Mouse (Mus musculus) liver, embryonic 12.5 days (tissue): ENCODE measurements around the gene Gm16442. TPM values are rescaled to one million over a fixed set of nuclear protein-coding genes. Genes with fewer than 3 reads are reported as not detected.
"Not testable (repeated sequence)": the region's sequence is repeated elsewhere in the genome, so short reads cannot be mapped to it uniquely, and the experiment has no call there.

Source experiments
- ATAC-seq: fragments of 200-750 bp; cut with Nextera tagmentation; 2 replicates; pipeline ENCODE4 v1.8.0; 2017; ENCODE audit warnings: moderate number of reproducible peaks, mild to moderate bottlenecking, moderate library complexity
- H3K27ac ChIP-seq: fragments of 300-500 bp; sonication (generic); 2 replicates; pipeline ENCODE4 v1.5.1; 2016; ENCODE audit warnings: mild to moderate bottlenecking
- H3K27me3 ChIP-seq: fragments of 300-500 bp; sonication (generic); replicated peaks from 2 replicates; pipeline ENCODE4 v1.6.1; 2016; ENCODE audit warnings: mild to moderate bottlenecking, moderate library complexity
- H3K36me3 ChIP-seq: fragments of 300-500 bp; sonication (generic); 2 replicates; pipeline ENCODE4 v1.6.1; 2016; ENCODE audit warnings: mild to moderate bottlenecking, moderate library complexity
- H3K4me1 ChIP-seq: fragments of 300-500 bp; sonication (generic); 2 replicates; pipeline ENCODE4 v1.6.1; 2016
- H3K4me2 ChIP-seq: fragments of 300-500 bp; sonication (generic); 2 replicates; pipeline ENCODE4 v1.6.1; 2016; ENCODE audit warnings: mild to moderate bottlenecking, moderate library complexity
- H3K4me3 ChIP-seq: fragments of 300-500 bp; sonication (generic); 2 replicates; pipeline ENCODE4 v1.5.1; 2016; ENCODE audit warnings: mild to moderate bottlenecking, moderate library complexity
- H3K9ac ChIP-seq: fragments of 300-500 bp; sonication (generic); 2 replicates; pipeline ENCODE4 v1.6.1; 2016; ENCODE audit warnings: mild to moderate bottlenecking, moderate library complexity
- H3K9me3 ChIP-seq: fragments of 300-500 bp; sonication (generic); replicated peaks from 2 replicates; pipeline ENCODE4 v1.6.1; 2016; ENCODE audit warnings: mild to moderate bottlenecking, moderate library complexity
- WGBS: fragments of 180-500 bp; shearing (Covaris S2); methylation state at CpG from one replicate; pipeline ENCODE4 v1.1.7; 2016; ENCODE audit not compliant: insufficient replicate concordance; 5-methylcytosine and 5-hydroxymethylcytosine counted together
- polyA plus RNA-seq: library from polyadenylated mRNA; unstranded; fragments of >200 nt; fragmentation: Nextera tagmentation; extraction: Ambion mirVana; gene quantifications from 2 replicates; pipeline ENCODE4 v1.2.1, GENCODE M21; 2016

The Gm16442 gene
- polyA plus RNA-seq = not detected in 2 replicates

GRCm38 (mm10) chr7:20122479-20122878 is at the start of gene Gm16442:
Gene Gm16442, minus strand, starts transcription at chr7:20122579.
- H3K9ac ChIP-seq, H3K4me3 ChIP-seq, H3K27ac ChIP-seq, H3K36me3 ChIP-seq, H3K4me1 ChIP-seq, ATAC-seq, H3K27me3 ChIP-seq, H3K9me3 ChIP-seq, H3K4me2 ChIP-seq: not testable (repeated sequence)
- no CpG with 5 or more reads among the region's 2 CpGs for WGBS

GRCm38 (mm10) chr7:20168277-20168676 is 45.9 kb upstream of the Gm16442 start, which contains the start of gene Vmn1r94:
Gene Vmn1r94, minus strand, starts transcription at chr7:20168377.
- H3K4me1 ChIP-seq, ATAC-seq, H3K27ac ChIP-seq, H3K4me3 ChIP-seq, H3K36me3 ChIP-seq, H3K27me3 ChIP-seq, H3K9ac ChIP-seq, H3K4me2 ChIP-seq, H3K9me3 ChIP-seq: not testable (repeated sequence)
- WGBS = no CpG with 5 or more reads among the region's 3 CpGs

GRCm38 (mm10) chr7:20138988-20139387 is 16.6 kb upstream of the Gm16442 start, which contains the start of gene Vmn1r93:
Gene Vmn1r93, minus strand, starts transcription at chr7:20139088.
- ATAC-seq, H3K36me3 ChIP-seq, H3K4me3 ChIP-seq, H3K9ac ChIP-seq, H3K27ac ChIP-seq, H3K9me3 ChIP-seq, H3K27me3 ChIP-seq, H3K4me2 ChIP-seq, H3K4me1 ChIP-seq: not testable (repeated sequence)
- no CpG with 5 or more reads among the region's 5 CpGs for WGBS

- ATAC-seq = not testable (repeated sequence)
- 60% methylated on average over 5 of the region's 5 CpGs for WGBS
Measured at GRCm38 (mm10) chr7:20099380-20099779, 23.0 kb downstream of the Gm16442 start, which contains the start of gene Vmn1r91. Gene Vmn1r91, plus strand, starts transcription at chr7:20099680.

GRCm38 (mm10) chr7:20078118-20078517 is 44.3 kb downstream of the Gm16442 start:
- not testable (repeated sequence) for H3K27ac ChIP-seq, H3K36me3 ChIP-seq, H3K9me3 ChIP-seq, H3K4me1 ChIP-seq, H3K9ac ChIP-seq, H3K4me2 ChIP-seq, ATAC-seq, H3K27me3 ChIP-seq, H3K4me3 ChIP-seq
- 51% methylated on average over 18 of the region's 18 CpGs for WGBS

More at GRCm38 (mm10) chr7:20099380-20099779, 23.0 kb downstream of the Gm16442 start, which contains the start of gene Vmn1r91:
- H3K4me3 ChIP-seq, H3K4me2 ChIP-seq, H3K9ac ChIP-seq, H3K27me3 ChIP-seq, H3K9me3 ChIP-seq, H3K36me3 ChIP-seq, H3K27ac ChIP-seq, H3K4me1 ChIP-seq: not testable (repeated sequence)

Other genes starting within 250 kb of the Gm16442 start
- not detected in 2 replicates for gene Ceacam19, start 234.6 kb downstream of the Gm16442 start, polyA plus RNA-seq
- 3.6 and 3.9 TPM in 2 replicates for gene Pvr, start 201.4 kb downstream of the Gm16442 start, polyA plus RNA-seq
- gene Igsf23, start 171.8 kb downstream of the Gm16442 start, polyA plus RNA-seq = 0.26 and 0.30 TPM in 2 replicates
- not detected in 2 replicates for gene Ceacam20, start 157.2 kb downstream of the Gm16442 start, polyA plus RNA-seq
- gene Nlrp9b, start 131.1 kb downstream of the Gm16442 start, polyA plus RNA-seq = not detected in 2 replicates
- not detected in 2 replicates for gene Vmn1r91, start 22.9 kb downstream of the Gm16442 start, polyA plus RNA-seq
- not detected in 2 replicates for gene Vmn1r93, start 16.5 kb upstream of the Gm16442 start, polyA plus RNA-seq
- not detected in 2 replicates for gene Vmn1r94, start 45.8 kb upstream of the Gm16442 start, polyA plus RNA-seq
- gene Vmn1r95, start 71.1 kb upstream of the Gm16442 start, polyA plus RNA-seq = not detected in 2 replicates
- not detected in 2 replicates for gene Gm6164, start 83.0 kb upstream of the Gm16442 start, polyA plus RNA-seq
- not detected in 2 replicates for gene Gm4498, start 111.2 kb upstream of the Gm16442 start, polyA plus RNA-seq
- not detected in 2 replicates for gene Gm5890, start 140.3 kb upstream of the Gm16442 start, polyA plus RNA-seq
- gene Gm4133, start 211.5 kb upstream of the Gm16442 start, polyA plus RNA-seq = not detected in 2 replicates